Mouse (Mus musculus) MEL (cell line): ENCODE data around the gene Trim68. TPM values are rescaled to one million over a fixed set of nuclear protein-coding genes. Genes with fewer than 3 reads are reported as not detected.
A peak's percentile ranks its signal among the peaks of the same experiment; 100 is the strongest.

ENCODE experiments used
- DNase-seq: peaks from one replicate; pipeline ENCODE4 v3.0.0; 2011; ENCODE audit warnings: low read depth, low spot score
- H3K27ac ChIP-seq: 2 replicates; pipeline ENCODE4 v1.5.1; 2012; ENCODE audit warnings: low read depth, mild to moderate bottlenecking, control low read depth, low read length, moderate library complexity; ENCODE audit not compliant: control insufficient read depth
- H3K27me3 ChIP-seq, 2 experiments: fragments of 150-350 bp in 1 of 2; sonication (generic) in 1 of 2; 2 replicates each; pipeline ENCODE4 v1.6.1; 2012; ENCODE audit warnings: low read length in 2 of 2, mild to moderate bottlenecking in 2 of 2, improper control_type of control experiment in 1 of 2, moderate library complexity in 1 of 2; ENCODE audit not compliant: insufficient read depth in 2 of 2, control insufficient read depth in 1 of 2
- H3K36me3 ChIP-seq, 2 experiments: 2 replicates each; pipeline ENCODE4 v1.6.1; 2012 to 2014; ENCODE audit warnings: low read length in 2 of 2, improper control_type of control experiment in 1 of 2, inconsistent platforms in 1 of 2, mild to moderate bottlenecking in 1 of 2; ENCODE audit not compliant: insufficient read depth in 2 of 2, control insufficient read depth in 1 of 2
- H3K4me1 ChIP-seq, 2 experiments: fragments of 150-350 bp in 1 of 2; sonication (generic) in 1 of 2; 2 replicates each; pipeline ENCODE4 v1.6.1; 2012; ENCODE audit warnings: low read length in 2 of 2, improper control_type of control experiment in 1 of 2, mild to moderate bottlenecking in 1 of 2; ENCODE audit not compliant: insufficient read depth in 2 of 2, control insufficient read depth in 1 of 2
- H3K4me3 ChIP-seq, 2 experiments: fragments of 150-350 bp in 1 of 2; sonication (generic) in 1 of 2; 2 replicates each; pipeline ENCODE4 v1.5.1; 2012; ENCODE audit warnings: low read depth in 2 of 2, low read length in 2 of 2, mild to moderate bottlenecking in 2 of 2, moderate library complexity in 2 of 2, control low read depth in 1 of 2, improper control_type of control experiment in 1 of 2; ENCODE audit not compliant: control insufficient read depth in 1 of 2, insufficient read depth in 1 of 2
- H3K79me2 ChIP-seq: 2 replicates; pipeline ENCODE4 v1.6.1; 2012; ENCODE audit warnings: mild to moderate bottlenecking, low read length, moderate library complexity; ENCODE audit not compliant: control insufficient read depth, poor library complexity, insufficient read depth
- H3K9ac ChIP-seq: 2 replicates; pipeline ENCODE4 v1.6.1; 2012; ENCODE audit warnings: low read depth, mild to moderate bottlenecking, control low read depth, low read length, moderate library complexity; ENCODE audit not compliant: control insufficient read depth, poor library complexity, severe bottlenecking
- H3K9me3 ChIP-seq: fragments of 150-350 bp; sonication (generic); replicated peaks from 2 replicates; pipeline ENCODE4 v1.6.1; 2012; ENCODE audit warnings: mild to moderate bottlenecking, low read length, improper control_type of control experiment, moderate library complexity; ENCODE audit not compliant: insufficient read depth
- BHLHE40 ChIP-seq: IDR thresholded peaks from 2 replicates; pipeline ENCODE4 v1.6.1; 2012; ENCODE audit warnings: low read depth, mild to moderate bottlenecking, inconsistent platforms, low read length, improper control_type of control experiment, borderline replicate concordance
- CHD1 ChIP-seq: IDR thresholded peaks from 2 replicates; pipeline ENCODE4 v1.6.1; 2012; ENCODE audit warnings: low read depth, mild to moderate bottlenecking, inconsistent platforms, low read length, improper control_type of control experiment
- CHD2 ChIP-seq: IDR thresholded peaks from 2 replicates; pipeline ENCODE4 v1.6.1; 2011; ENCODE audit warnings: low read length, improper control_type of control experiment
- CTCF ChIP-seq, 3 experiments: IDR thresholded peaks in 2 of 3; conservative IDR thresholded peaks in 1 of 3; 2 replicates each; pipeline ENCODE4 v1.5.1; 2011 to 2012; ENCODE audit warnings: low read length in 3 of 3, low read depth in 2 of 3, mild to moderate bottlenecking in 2 of 3, improper control_type of control experiment in 1 of 3, inconsistent platforms in 1 of 3, mixed read lengths in 1 of 3, moderate library complexity in 1 of 3; ENCODE audit not compliant: control insufficient read depth in 1 of 3, insufficient read depth in 1 of 3, poor library complexity in 1 of 3, severe bottlenecking in 1 of 3
- E2F4 ChIP-seq: IDR thresholded peaks from 2 replicates; pipeline ENCODE4 v1.6.1; 2011; ENCODE audit warnings: low read depth, low read length, improper control_type of control experiment, borderline replicate concordance
- ETS1 ChIP-seq: IDR thresholded peaks from 2 replicates; pipeline ENCODE4 v1.6.1; 2012; ENCODE audit warnings: low read depth, mild to moderate bottlenecking, inconsistent platforms, low read length, improper control_type of control experiment, moderate library complexity
- GABPA ChIP-seq: IDR thresholded peaks from 2 replicates; pipeline ENCODE4 v1.6.1; 2012; ENCODE audit warnings: low read depth, mild to moderate bottlenecking, inconsistent platforms, low read length, improper control_type of control experiment, moderate library complexity
- GATA1 ChIP-seq: IDR thresholded peaks from 2 replicates; pipeline ENCODE4 v1.6.1; 2011; ENCODE audit warnings: low read depth, low read length, improper control_type of control experiment
- JUND ChIP-seq: IDR thresholded peaks from 2 replicates; pipeline ENCODE4 v1.6.1; 2011; ENCODE audit warnings: low read depth, mild to moderate bottlenecking, improper control_type of control experiment, low read length
- KAT2A ChIP-seq: conservative IDR thresholded peaks from 2 replicates; pipeline ENCODE4 v1.6.1; 2012; ENCODE audit warnings: low read depth, low read length, improper control_type of control experiment, inconsistent platforms
- MAFK ChIP-seq: IDR thresholded peaks from 2 replicates; pipeline ENCODE4 v1.6.1; 2011; ENCODE audit warnings: low read depth, mild to moderate bottlenecking, low read length, improper control_type of control experiment, borderline replicate concordance
- MAZ ChIP-seq: IDR thresholded peaks from 2 replicates; pipeline ENCODE4 v1.6.1; 2012; ENCODE audit warnings: low read depth, mild to moderate bottlenecking, inconsistent platforms, low read length, improper control_type of control experiment
- MEF2A ChIP-seq: IDR thresholded peaks from 2 replicates; pipeline ENCODE4 v1.6.1; 2014; ENCODE audit warnings: low read depth, mild to moderate bottlenecking, inconsistent platforms, low read length, improper control_type of control experiment; ENCODE audit not compliant: poor library complexity, insufficient replicate concordance, severe bottlenecking; ENCODE audit errors: extremely low read depth
- MYB ChIP-seq: IDR thresholded peaks from 2 replicates; pipeline ENCODE4 v1.6.1; 2011; ENCODE audit warnings: mild to moderate bottlenecking, low read depth, low read length, improper control_type of control experiment
- MYC ChIP-seq: IDR thresholded peaks from 2 replicates; pipeline ENCODE4 v1.6.1; 2011; ENCODE audit warnings: low read depth, mild to moderate bottlenecking, low read length, improper control_type of control experiment, moderate library complexity
- NELFE ChIP-seq: IDR thresholded peaks from 2 replicates; pipeline ENCODE4 v1.6.1; 2011; ENCODE audit warnings: low read depth, low read length, improper control_type of control experiment
- NRF1 ChIP-seq: IDR thresholded peaks from 2 replicates; pipeline ENCODE4 v1.6.1; 2014; ENCODE audit warnings: low read depth, mild to moderate bottlenecking, inconsistent platforms, low read length, improper control_type of control experiment, moderate library complexity; ENCODE audit not compliant: poor library complexity, insufficient read depth, severe bottlenecking
- POLR2A ChIP-seq, 2 experiments: IDR thresholded peaks; 2 replicates each; pipeline ENCODE4 v1.6.1; 2011 to 2012; ENCODE audit warnings: low read length in 2 of 2, mild to moderate bottlenecking in 2 of 2, control low read depth in 1 of 2, improper control_type of control experiment in 1 of 2, low read depth in 1 of 2, moderate library complexity in 1 of 2; ENCODE audit not compliant: control insufficient read depth in 1 of 2, insufficient read depth in 1 of 2, poor library complexity in 1 of 2
- POLR2AphosphoS5 ChIP-seq: IDR thresholded peaks from 2 replicates; pipeline ENCODE4 v1.6.1; 2012; ENCODE audit warnings: low read depth, borderline replicate concordance, mild to moderate bottlenecking, inconsistent platforms, low read length, moderate library complexity, mixed read lengths
- RAD21 ChIP-seq: IDR thresholded peaks from 2 replicates; pipeline ENCODE4 v1.6.1; 2011; ENCODE audit warnings: mild to moderate bottlenecking, low read depth, low read length, improper control_type of control experiment
- SIN3A ChIP-seq: IDR thresholded peaks from 2 replicates; pipeline ENCODE4 v1.6.1; 2012; ENCODE audit warnings: low read length, improper control_type of control experiment, inconsistent platforms
- SMC3 ChIP-seq: IDR thresholded peaks from 2 replicates; pipeline ENCODE4 v1.6.1; 2011; ENCODE audit warnings: low read depth, low read length, improper control_type of control experiment
- TAL1 ChIP-seq: IDR thresholded peaks from 2 replicates; pipeline ENCODE4 v1.6.1; 2012; ENCODE audit warnings: mild to moderate bottlenecking, inconsistent platforms, low read length, moderate library complexity, mixed read lengths
- TCF12 ChIP-seq: IDR thresholded peaks from 2 replicates; pipeline ENCODE4 v1.6.1; 2014; ENCODE audit warnings: low read depth, mild to moderate bottlenecking, inconsistent platforms, low read length, improper control_type of control experiment, moderate library complexity
- UBTF ChIP-seq: IDR thresholded peaks from 2 replicates; pipeline ENCODE4 v1.6.1; 2012; ENCODE audit warnings: low read depth, mild to moderate bottlenecking, inconsistent platforms, low read length, improper control_type of control experiment, moderate library complexity, borderline replicate concordance; ENCODE audit not compliant: insufficient read depth
- USF2 ChIP-seq, 2 experiments: IDR thresholded peaks; 2 replicates each; pipeline ENCODE4 v1.6.1; 2011 to 2012; ENCODE audit warnings: improper control_type of control experiment in 2 of 2, low read length in 2 of 2, borderline replicate concordance in 1 of 2, inconsistent platforms in 1 of 2, low read depth in 1 of 2, mild to moderate bottlenecking in 1 of 2; ENCODE audit not compliant: insufficient read depth in 1 of 2
- ZC3H11A ChIP-seq: IDR thresholded peaks from 2 replicates; pipeline ENCODE4 v1.6.1; 2012; ENCODE audit warnings: low read depth, mild to moderate bottlenecking, inconsistent platforms, low read length, improper control_type of control experiment
- ZKSCAN1 ChIP-seq: IDR thresholded peaks from 2 replicates; pipeline ENCODE4 v1.6.1; 2012; ENCODE audit warnings: low read depth, mild to moderate bottlenecking, inconsistent platforms, low read length, improper control_type of control experiment, moderate library complexity
- ZMIZ1 ChIP-seq: IDR thresholded peaks from 2 replicates; pipeline ENCODE4 v1.6.1; 2012; ENCODE audit warnings: low read depth, mild to moderate bottlenecking, inconsistent platforms, low read length, improper control_type of control experiment, moderate library complexity
- ZNF384 ChIP-seq: IDR thresholded peaks from 2 replicates; pipeline ENCODE4 v1.6.1; 2012; ENCODE audit warnings: low read depth, mild to moderate bottlenecking, inconsistent platforms, low read length, improper control_type of control experiment
- polyA plus RNA-seq, 2 experiments: library from polyadenylated mRNA; stranded (reverse) in 1 of 2; unstranded in 1 of 2; fragments of >175 nt in 1 of 2; fragments of >200 nt in 1 of 2; gene quantifications; 2 replicates each; pipeline versions ENCODE4 v1.2.1 to v1.2.4; 2012; ENCODE audit warnings: low replicate concordance in 2 of 2, low read depth in 1 of 2; ENCODE audit not compliant: insufficient read length in 2 of 2, insufficient read depth in 1 of 2, missing spikeins in 1 of 2
- total RNA-seq: library from RNA; depleted of rRNA; stranded (reverse); fragments of 300-350 nt; gene quantifications from 2 replicates; pipeline ENCODE4 v1.2.3, GENCODE M21; 2012

The Trim68 gene
- total and polyA plus RNA-seq, 3 experiments: not detected

- Histone ChIP-seq H3K36me3 (no peaks in the 10 kb centered on the region), H3K27me3 (no peaks in the 10 kb centered on the region; a peak in 1 of 4 replicates), H3K27ac (no peak overlapping the region), H3K9me3 (no peaks in the 10 kb centered on the region), H3K79me2 (no peaks in the 10 kb centered on the region), H3K4me3 (no peak overlapping the region), H3K4me1 (no peaks in the 10 kb centered on the region), H3K9ac (no peak overlapping the region)
- TF ChIP-seq SMC3: no peak
- TF ChIP-seq POLR2AphosphoS5: no peak
- TF ChIP-seq MYC: no peak
- TF ChIP-seq GATA1: no peak
- no peak for TF ChIP-seq ZC3H11A
- no peak for TF ChIP-seq NRF1
- TF ChIP-seq MAZ: no peak
- TF ChIP-seq CHD1: no peak
- no peak for TF ChIP-seq USF2 (IDR thresholded peaks at IDR 0.05; ENCODE audit: borderline replicate concordance in 1 of 2, insufficient read depth in 1 of 2, low read depth in 1 of 2, low read length in 2 of 2)
- TF ChIP-seq NELFE: no peak
- TF ChIP-seq ZMIZ1: no peak
- no peak for TF ChIP-seq ETS1
- TF ChIP-seq GABPA: no peak
- no peak for TF ChIP-seq MAFK
- no peak for TF ChIP-seq JUND
- TF ChIP-seq SIN3A: no peak
- no peak for TF ChIP-seq CTCF (IDR thresholded peaks at IDR 0.05 in 2 of 3, conservative IDR thresholded peaks at IDR 0.05 in 1 of 3; ENCODE audit: control insufficient read depth in 1 of 3, insufficient read depth in 1 of 3, low read depth in 2 of 3, low read length in 3 of 3, poor library complexity in 1 of 3, severe bottlenecking in 1 of 3)
- no peak for TF ChIP-seq RAD21
- no peak for TF ChIP-seq UBTF
- no peak for TF ChIP-seq POLR2A (IDR thresholded peaks at IDR 0.05; ENCODE audit: control insufficient read depth in 1 of 2, insufficient read depth in 1 of 2, low read depth in 1 of 2, low read length in 2 of 2, poor library complexity in 1 of 2)
- DNase-seq: no peak
Observed at GRCm38 (mm10) chr7:102676225-102676624, 10.9 kb downstream of the Trim68 start.

GRCm38 (mm10) chr7:102665378-102665777 is 21.7 kb downstream of the Trim68 start:
- DNase-seq: peak; percentile 30
- Histone ChIP-seq H3K79me2 (no peaks in the 10 kb centered on the region), H3K36me3 (no peaks in the 10 kb centered on the region)
- TF ChIP-seq BHLHE40 (no peak), ZNF384 (0 out of 2 replicates have a peak, but pooled peaks have one; percentile 33), TAL1 (no peak), NRF1 (no peak), UBTF (no peak), CTCF (IDR thresholded peaks at IDR 0.05 in 2 of 3, conservative IDR thresholded peaks at IDR 0.05 in 1 of 3; ENCODE audit: control insufficient read depth in 1 of 3, insufficient read depth in 1 of 3, low read depth in 2 of 3, low read length in 3 of 3, poor library complexity in 1 of 3, severe bottlenecking in 1 of 3) (peak in 2 of 3 experiments; percentile 27 to 62; a peak in 4 of 6 replicates), MYB (no peak), E2F4 (no peak), SIN3A (no peak), KAT2A (no peak), RAD21 (peak; percentile 59), MYC (no peak), CHD2 (no peak), SMC3 (peak; percentile 69), ZKSCAN1 (no peak), MEF2A (no peak), TCF12 (no peak), GABPA (no peak)

More at GRCm38 (mm10) chr7:102665378-102665777, 21.7 kb downstream of the Trim68 start:
- H3K27ac ChIP-seq: no peak overlapping the region
- H3K9me3 ChIP-seq: no peaks in the 10 kb centered on the region
- H3K4me1 ChIP-seq: no peaks in the 10 kb centered on the region
- H3K27me3 ChIP-seq: peaks cover 0 to 1% of the 10 kb centered on the region in 2 experiments; a peak in 2 of 4 replicates
- H3K4me3 ChIP-seq: no peak overlapping the region
- no peak overlapping the region for H3K9ac ChIP-seq
